Mouse (Mus musculus) limb, embryonic 14.5 days (tissue): ENCODE results near the gene Gm8265. TPM values are rescaled to one million over a fixed set of nuclear protein-coding genes. Genes with fewer than 3 reads are reported as not detected.
"Not testable (repeated sequence)": the region's sequence is repeated elsewhere in the genome, so short reads cannot be mapped to it uniquely, and the experiment has no call there.

Experiments
- ATAC-seq: fragments of 200-750 bp; cut with Nextera tagmentation; 2 replicates; pipeline ENCODE4 v1.8.0; 2017; ENCODE audit warnings: low read depth, moderate number of reproducible peaks, moderate TSS enrichment; ENCODE audit not compliant: low FRiP score
- DNase-seq: peaks from one replicate; pipeline ENCODE4 v3.0.0-alpha.2; 2015; ENCODE audit warnings: low spot score
- H3K27ac ChIP-seq: fragments of 300-500 bp; sonication (generic); replicated peaks from 2 replicates; pipeline ENCODE4 v1.5.1; 2014; ENCODE audit warnings: low read depth, mild to moderate bottlenecking, low read length, moderate library complexity, mixed read lengths
- H3K27me3 ChIP-seq: fragments of 300-500 bp; sonication (generic); 2 replicates; pipeline ENCODE4 v1.6.1; 2014; ENCODE audit warnings: low read length, mixed read lengths; ENCODE audit not compliant: control insufficient read depth, insufficient read depth
- H3K36me3 ChIP-seq: fragments of 300-500 bp; sonication (generic); 2 replicates; pipeline ENCODE4 v1.6.1; 2014; ENCODE audit warnings: mild to moderate bottlenecking, low read length, moderate library complexity, mixed read lengths; ENCODE audit not compliant: control insufficient read depth, insufficient read depth
- H3K4me1 ChIP-seq: fragments of 300-500 bp; sonication (generic); 2 replicates; pipeline ENCODE4 v1.6.1; 2014; ENCODE audit warnings: antibody characterized with exemption, low read length, mixed read lengths; ENCODE audit not compliant: control insufficient read depth, insufficient read depth
- H3K4me2 ChIP-seq: fragments of 300-500 bp; sonication (generic); replicated peaks from 2 replicates; pipeline ENCODE4 v1.6.1; 2014; ENCODE audit warnings: low read depth, mild to moderate bottlenecking, low read length, moderate library complexity; ENCODE audit not compliant: severe bottlenecking
- H3K4me3 ChIP-seq: fragments of 300-500 bp; sonication (generic); replicated peaks from 2 replicates; pipeline ENCODE4 v1.5.1; 2014; ENCODE audit warnings: low read length
- H3K9ac ChIP-seq: fragments of 300-500 bp; sonication (generic); 2 replicates; pipeline ENCODE4 v1.6.1; 2014; ENCODE audit warnings: mild to moderate bottlenecking, low read depth, low read length, moderate library complexity; ENCODE audit not compliant: severe bottlenecking
- H3K9me3 ChIP-seq: fragments of 300-500 bp; sonication (generic); 2 replicates; pipeline ENCODE4 v1.6.1; 2016; ENCODE audit warnings: low read length; ENCODE audit not compliant: control insufficient read depth
- WGBS: fragments of 180-500 bp; shearing (Covaris S2); extraction: QIAGEN DNeasy Blood & Tissue Kit; methylation state at CpG from one replicate; pipeline ENCODE4 v1.1.7; 2014; 5-methylcytosine and 5-hydroxymethylcytosine counted together
- polyA plus RNA-seq, 2 experiments: library from polyadenylated mRNA; depleted of rRNA in 1 of 2; stranded (reverse) in 1 of 2; unstranded in 1 of 2; fragments of >200 nt; fragmentation: Nextera tagmentation in 1 of 2; extraction: Ambion mirVana in 1 of 2; gene quantifications; 2 replicates each; pipeline versions ENCODE4 v1.2.1 to v1.2.3; 2012 to 2014

Gm8265 gene
- not detected in 2 replicates for polyA plus RNA-seq (2012; rRNA removed)
- not detected in 2 replicates for polyA plus RNA-seq (2014; fragmentation: Nextera tagmentation; extraction: Ambion mirVana)

GRCm38 (mm10) chr14:5632928-5633327 is at the start of gene Gm8265:
Gene Gm8265 (minus strand): TSS chr14:5633028.
- not testable (repeated sequence) for ATAC-seq, H3K27ac ChIP-seq, DNase-seq, H3K36me3 ChIP-seq, H3K9ac ChIP-seq, H3K27me3 ChIP-seq, H3K4me3 ChIP-seq, H3K4me2 ChIP-seq, H3K4me1 ChIP-seq, H3K9me3 ChIP-seq
- WGBS, result no CpG with 5 or more reads among the region's 1 CpGs

Other genes starting within 250 kb of the Gm8265 start
- 0.05 and 0.16 TPM in 2 replicates for gene Gm3500, start 244.0 kb downstream of the Gm8265 start, polyA plus RNA-seq (2012; rRNA removed)
- gene Gm3500, start 244.0 kb downstream of the Gm8265 start, polyA plus RNA-seq (2014; fragmentation: Nextera tagmentation; extraction: Ambion mirVana), result not detected in 2 replicates
- gene Gm3194, start 177.6 kb downstream of the Gm8265 start, polyA plus RNA-seq (2012; rRNA removed), result 2.2 TPM in 2 replicates
- gene Gm3194, start 177.6 kb downstream of the Gm8265 start, polyA plus RNA-seq (2014; fragmentation: Nextera tagmentation; extraction: Ambion mirVana), result 0.54 and 1.00 TPM in 2 replicates
- not detected in 2 replicates for gene Gm8246, start 155.2 kb downstream of the Gm8265 start, polyA plus RNA-seq (2012; rRNA removed)
- gene Gm8246, start 155.2 kb downstream of the Gm8265 start, polyA plus RNA-seq (2014; fragmentation: Nextera tagmentation; extraction: Ambion mirVana), result not detected in 2 replicates
- not detected in 2 replicates for gene Gm3187, start 148.8 kb downstream of the Gm8265 start, polyA plus RNA-seq (2012; rRNA removed)
- gene Gm3187, start 148.8 kb downstream of the Gm8265 start, polyA plus RNA-seq (2014; fragmentation: Nextera tagmentation; extraction: Ambion mirVana), result not detected in 2 replicates
- 1.0 TPM in 2 replicates for gene Gm3488, start 131.4 kb downstream of the Gm8265 start, polyA plus RNA-seq (2012; rRNA removed)
- gene Gm3488, start 131.4 kb downstream of the Gm8265 start, polyA plus RNA-seq (2014; fragmentation: Nextera tagmentation; extraction: Ambion mirVana), result 0.40 and 0.91 TPM in 2 replicates
- gene Gm3532, start 94.5 kb downstream of the Gm8265 start, polyA plus RNA-seq (2012; rRNA removed), result 0.08 TPM in 1 of 2 replicates, not detected in the other
- gene Gm3532, start 94.5 kb downstream of the Gm8265 start, polyA plus RNA-seq (2014; fragmentation: Nextera tagmentation; extraction: Ambion mirVana), result not detected in 2 replicates
- not detected in 2 replicates for gene Gm9603, start 54.4 kb upstream of the Gm8265 start, polyA plus RNA-seq (2012; rRNA removed)
- gene Gm9603, start 54.4 kb upstream of the Gm8265 start, polyA plus RNA-seq (2014; fragmentation: Nextera tagmentation; extraction: Ambion mirVana), result not detected in 2 replicates
- gene Gm3373, start 108.5 kb upstream of the Gm8265 start, polyA plus RNA-seq (2012; rRNA removed), result 0.40 and 0.53 TPM in 2 replicates
- gene Gm3373, start 108.5 kb upstream of the Gm8265 start, polyA plus RNA-seq (2014; fragmentation: Nextera tagmentation; extraction: Ambion mirVana), result 0.23 TPM in 1 of 2 replicates, not detected in the other
- gene Gm3383, start 175.0 kb upstream of the Gm8265 start, polyA plus RNA-seq (2012; rRNA removed), result 2.3 and 2.5 TPM in 2 replicates
- gene Gm3383, start 175.0 kb upstream of the Gm8265 start, polyA plus RNA-seq (2014; fragmentation: Nextera tagmentation; extraction: Ambion mirVana), result 0.70 and 1.1 TPM in 2 replicates
- not detected in 2 replicates for gene Gm3424, start 197.3 kb upstream of the Gm8265 start, polyA plus RNA-seq (2012; rRNA removed)
- gene Gm3424, start 197.3 kb upstream of the Gm8265 start, polyA plus RNA-seq (2014; fragmentation: Nextera tagmentation; extraction: Ambion mirVana), result not detected in 2 replicates
- 0.06 TPM in 2 replicates for gene Gm8237, start 247.4 kb upstream of the Gm8265 start, polyA plus RNA-seq (2012; rRNA removed)
- 0.36 TPM in 1 of 2 replicates, not detected in the other for gene Gm8237, start 247.4 kb upstream of the Gm8265 start, polyA plus RNA-seq (2014; fragmentation: Nextera tagmentation; extraction: Ambion mirVana)